Mouse (Mus musculus) olfactory bulb, adult 2 months (tissue): ENCODE measurements around the gene Mypop.

Experiments used
- CTCF ChIP-seq: fragments of 200-500 bp; IDR thresholded peaks from 2 replicates; pipeline ENCODE4 v1.5.1; 2012; ENCODE audit warnings: low read depth, mild to moderate bottlenecking, low read length, moderate library complexity; ENCODE audit not compliant: insufficient read depth
- POLR2A ChIP-seq: fragments of 200-500 bp; IDR thresholded peaks from 2 replicates; pipeline ENCODE4 v1.6.1; 2012; ENCODE audit warnings: mild to moderate bottlenecking, low read depth, low read length, moderate library complexity; ENCODE audit not compliant: insufficient read depth

DNA sequence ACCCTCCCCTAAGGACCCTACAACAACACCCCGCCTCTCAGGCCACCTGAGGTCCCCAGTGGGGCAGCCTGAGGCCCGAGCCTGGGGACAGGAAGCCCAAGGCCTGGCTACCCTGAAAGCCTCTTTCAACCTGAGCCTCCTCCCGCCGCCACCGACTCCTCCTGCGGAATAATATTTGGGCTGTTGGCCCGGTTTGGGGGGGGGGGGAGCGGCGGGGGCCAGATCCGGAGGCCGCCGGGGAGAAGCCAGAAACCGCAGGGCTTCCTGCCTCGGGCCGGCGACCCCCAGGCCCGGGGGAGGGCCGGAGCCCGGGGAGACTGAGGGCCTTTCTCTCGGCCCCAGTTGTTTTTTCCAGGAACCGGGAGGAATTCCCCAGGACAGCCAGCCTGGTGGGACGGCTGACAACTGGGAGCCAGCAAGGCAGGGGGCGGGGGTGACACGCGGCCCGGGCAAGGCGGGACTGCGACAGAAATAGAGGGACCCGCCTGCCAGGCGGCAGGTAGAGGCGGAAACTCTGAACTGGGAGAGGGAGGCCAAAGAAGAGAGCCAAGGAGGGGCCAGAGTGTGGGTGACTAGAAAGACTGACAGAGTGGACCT, 21.1 kb downstream of the Mypop start:
- no peak for TF ChIP-seq CTCF
- TF ChIP-seq POLR2A: no peak
